Mouse (Mus musculus): Measurements from ENCODE around the gene Piwil1. TPM values are rescaled to one million over a fixed set of nuclear protein-coding genes. Genes with fewer than 3 reads are reported as not detected.

Piwil1 gene
- total and polyA plus RNA-seq, 3 experiments: not detected

DNA sequence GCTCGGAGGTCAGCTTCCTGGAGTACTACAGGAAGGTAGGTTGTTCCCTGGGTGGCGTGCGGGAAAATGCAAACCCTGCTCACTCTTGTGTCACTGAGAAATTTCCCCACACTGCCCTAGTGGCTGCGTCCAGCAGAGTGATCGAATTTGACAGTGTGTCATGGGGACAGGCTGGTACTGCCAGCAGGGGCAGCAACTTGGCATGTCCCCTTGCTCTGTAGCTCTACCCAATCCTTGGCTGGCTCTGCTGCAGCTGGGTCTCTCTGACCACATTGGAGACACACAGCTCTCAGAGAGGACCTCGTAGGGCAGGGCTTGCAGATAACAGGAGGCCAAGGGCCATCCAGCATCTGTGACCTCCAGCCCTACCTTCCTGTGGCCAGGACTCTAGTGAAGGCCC lies 42.0 kb downstream of the Piwil1 start:
- Histone ChIP-seq H3K4me1 (ENCODE audit: control insufficient read depth in 1 of 2, insufficient read depth in 2 of 2, low read length in 2 of 2) (no peaks in the 10 kb centered on the region), H3K9ac (ENCODE audit: control insufficient read depth, low read depth, low read length, poor library complexity, severe bottlenecking) (no peak overlapping the region), H3K9me3 (replicated peaks; ENCODE audit: insufficient read depth, low read length) (no peaks in the 10 kb centered on the region), H3K79me2 (ENCODE audit: control insufficient read depth, insufficient read depth, low read length, poor library complexity) (no peaks in the 10 kb centered on the region), H3K36me3 (ENCODE audit: control insufficient read depth in 1 of 2, insufficient read depth in 2 of 2, low read length in 2 of 2) (no peaks in the 10 kb centered on the region), H3K27ac (ENCODE audit: control insufficient read depth, low read depth, low read length) (no peak overlapping the region), H3K4me3 (ENCODE audit: control insufficient read depth in 1 of 2, insufficient read depth in 1 of 2, low read depth in 2 of 2, low read length in 2 of 2) (no peak overlapping the region), H3K27me3 (ENCODE audit: control insufficient read depth in 1 of 2, insufficient read depth in 2 of 2, low read length in 2 of 2) (no peaks in the 10 kb centered on the region)
- TF ChIP-seq POLR2A (IDR thresholded peaks at IDR 0.05; ENCODE audit: control insufficient read depth in 1 of 2, insufficient read depth in 1 of 2, low read depth in 1 of 2, low read length in 2 of 2, poor library complexity in 1 of 2): no peak
- TF ChIP-seq JUND (IDR thresholded peaks at IDR 0.05; ENCODE audit: low read depth, low read length): no peak
- no peak for TF ChIP-seq TCF12 (IDR thresholded peaks at IDR 0.05; ENCODE audit: low read depth, low read length)
- no peak for TF ChIP-seq USF2 (IDR thresholded peaks at IDR 0.05; ENCODE audit: borderline replicate concordance in 1 of 2, insufficient read depth in 1 of 2, low read depth in 1 of 2, low read length in 2 of 2)
- no peak for TF ChIP-seq CHD2 (IDR thresholded peaks at IDR 0.05; ENCODE audit: low read length)
- no peak for TF ChIP-seq SMC3 (IDR thresholded peaks at IDR 0.05; ENCODE audit: low read depth, low read length)
- no peak for TF ChIP-seq E2F4 (IDR thresholded peaks at IDR 0.05; ENCODE audit: borderline replicate concordance, low read depth, low read length)
- TF ChIP-seq POLR2AphosphoS5 (IDR thresholded peaks at IDR 0.05; ENCODE audit: borderline replicate concordance, low read depth, low read length): no peak
- TF ChIP-seq MYC (IDR thresholded peaks at IDR 0.05; ENCODE audit: low read depth, low read length): no peak
- no peak for TF ChIP-seq RAD21 (IDR thresholded peaks at IDR 0.05; ENCODE audit: low read depth, low read length)
- TF ChIP-seq HCFC1 (IDR thresholded peaks at IDR 0.05; ENCODE audit: low read depth, low read length): no peak
- no peak for TF ChIP-seq SIN3A (IDR thresholded peaks at IDR 0.05; ENCODE audit: low read length)
- no peak for TF ChIP-seq NRF1 (IDR thresholded peaks at IDR 0.05; ENCODE audit: insufficient read depth, low read depth, low read length, poor library complexity, severe bottlenecking)
- TF ChIP-seq ZNF384 (IDR thresholded peaks at IDR 0.05; ENCODE audit: low read depth, low read length): no peak
- no peak for TF ChIP-seq BHLHE40 (IDR thresholded peaks at IDR 0.05; ENCODE audit: borderline replicate concordance, low read depth, low read length)
- TF ChIP-seq NELFE (IDR thresholded peaks at IDR 0.05; ENCODE audit: low read depth, low read length): no peak
- no peak for TF ChIP-seq EP300 (IDR thresholded peaks at IDR 0.05; ENCODE audit: low read depth in 1 of 2, low read length in 2 of 2)
- no peak for DNase-seq (ENCODE audit: low read depth, low spot score)

- no peak for DNase-seq (ENCODE audit: low read depth, low spot score)
- no peaks in the 10 kb centered on the region for H3K27me3 ChIP-seq (ENCODE audit: control insufficient read depth in 1 of 2, insufficient read depth in 2 of 2, low read length in 2 of 2)
- no peaks in the 10 kb centered on the region for H3K4me1 ChIP-seq (ENCODE audit: control insufficient read depth in 1 of 2, insufficient read depth in 2 of 2, low read length in 2 of 2)
- no peak overlapping the region for H3K4me3 ChIP-seq (ENCODE audit: control insufficient read depth in 1 of 2, insufficient read depth in 1 of 2, low read depth in 2 of 2, low read length in 2 of 2)
- H3K9me3 ChIP-seq (replicated peaks; ENCODE audit: insufficient read depth, low read length): no peaks in the 10 kb centered on the region
- no peaks in the 10 kb centered on the region for H3K36me3 ChIP-seq (ENCODE audit: control insufficient read depth in 1 of 2, insufficient read depth in 2 of 2, low read length in 2 of 2)
- TF ChIP-seq ELF1 (IDR thresholded peaks at IDR 0.05; ENCODE audit: low read depth, low read length) (no peak), CHD2 (IDR thresholded peaks at IDR 0.05; ENCODE audit: low read length) (no peak), EP300 (IDR thresholded peaks at IDR 0.05; ENCODE audit: low read depth in 1 of 2, low read length in 2 of 2) (no peak), TCF12 (IDR thresholded peaks at IDR 0.05; ENCODE audit: low read depth, low read length) (no peak), MAZ (IDR thresholded peaks at IDR 0.05; ENCODE audit: low read depth, low read length) (no peak), MYB (IDR thresholded peaks at IDR 0.05; ENCODE audit: low read depth, low read length) (no peak), SIN3A (IDR thresholded peaks at IDR 0.05; ENCODE audit: low read length) (no peak), UBTF (IDR thresholded peaks at IDR 0.05; ENCODE audit: borderline replicate concordance, insufficient read depth, low read depth, low read length) (no peak), POLR2A (IDR thresholded peaks at IDR 0.05; ENCODE audit: control insufficient read depth in 1 of 2, insufficient read depth in 1 of 2, low read depth in 1 of 2, low read length in 2 of 2, poor library complexity in 1 of 2) (no peak), USF2 (IDR thresholded peaks at IDR 0.05; ENCODE audit: borderline replicate concordance in 1 of 2, insufficient read depth in 1 of 2, low read depth in 1 of 2, low read length in 2 of 2) (no peak), MYC (IDR thresholded peaks at IDR 0.05; ENCODE audit: low read depth, low read length) (no peak), SMC3 (IDR thresholded peaks at IDR 0.05; ENCODE audit: low read depth, low read length) (no peak), CTCF (IDR thresholded peaks at IDR 0.05 in 2 of 3, conservative IDR thresholded peaks at IDR 0.05 in 1 of 3; ENCODE audit: control insufficient read depth in 1 of 3, insufficient read depth in 1 of 3, low read depth in 2 of 3, low read length in 3 of 3, poor library complexity in 1 of 3, severe bottlenecking in 1 of 3) (no peak), MEF2A (IDR thresholded peaks at IDR 0.05; ENCODE audit: extremely low read depth, insufficient replicate concordance, low read depth, low read length, poor library complexity, severe bottlenecking) (no peak), NELFE (IDR thresholded peaks at IDR 0.05; ENCODE audit: low read depth, low read length) (no peak), ZC3H11A (IDR thresholded peaks at IDR 0.05; ENCODE audit: low read depth, low read length) (no peak), MAFK (IDR thresholded peaks at IDR 0.05; ENCODE audit: borderline replicate concordance, low read depth, low read length) (no peak)
- H3K27ac ChIP-seq (ENCODE audit: control insufficient read depth, low read depth, low read length): no peak overlapping the region
- H3K79me2 ChIP-seq (ENCODE audit: control insufficient read depth, insufficient read depth, low read length, poor library complexity): no peaks in the 10 kb centered on the region
- H3K9ac ChIP-seq (ENCODE audit: control insufficient read depth, low read depth, low read length, poor library complexity, severe bottlenecking): no peak overlapping the region
These were observed 42.9 kb downstream of the Piwil1 start for GRCm38 (mm10) chr5:128745206-128745605.
